Mouse (Mus musculus) stomach, postnatal 0 days (tissue): ENCODE data around the gene Plac1. TPM values are rescaled to one million over a fixed set of nuclear protein-coding genes. Genes with fewer than 3 reads are reported as not detected.

ENCODE experiments used
- ATAC-seq: fragments of 200-750 bp; cut with Nextera tagmentation; 2 replicates; pipeline ENCODE4 v1.8.0; 2017; ENCODE audit not compliant: low FRiP score, low TSS enrichment
- DNase-seq: peaks from one replicate; pipeline ENCODE4 v3.0.0-alpha.2; 2016; ENCODE audit warnings: low spot score
- H3K27ac ChIP-seq: fragments of 300-500 bp; sonication (generic); replicated peaks from 2 replicates; pipeline ENCODE4 v1.5.1; 2014; ENCODE audit warnings: mild to moderate bottlenecking, control low read depth
- H3K27me3 ChIP-seq: fragments of 300-500 bp; sonication (generic); 2 replicates; pipeline ENCODE4 v1.6.1; 2014; ENCODE audit warnings: low read length; ENCODE audit not compliant: control insufficient read depth, insufficient read depth
- H3K36me3 ChIP-seq: fragments of 300-500 bp; sonication (generic); 2 replicates; pipeline ENCODE4 v1.6.1; 2014; ENCODE audit warnings: low read length, mixed read lengths; ENCODE audit not compliant: control insufficient read depth, insufficient read depth
- H3K4me1 ChIP-seq: fragments of 300-500 bp; sonication (generic); replicated peaks from 2 replicates; pipeline ENCODE4 v1.6.1; 2014; ENCODE audit warnings: antibody characterized with exemption; ENCODE audit not compliant: control insufficient read depth, insufficient read depth
- H3K4me2 ChIP-seq: fragments of 300-500 bp; sonication (generic); replicated peaks from 2 replicates; pipeline ENCODE4 v1.6.1; 2014; ENCODE audit warnings: low read depth, mild to moderate bottlenecking, control low read depth, moderate library complexity
- H3K4me3 ChIP-seq: fragments of 300-500 bp; sonication (generic); 2 replicates; pipeline ENCODE4 v1.5.1; 2014; ENCODE audit warnings: low read depth, low read length, control low read depth
- H3K9ac ChIP-seq: fragments of 300-500 bp; sonication (generic); 2 replicates; pipeline ENCODE4 v1.6.1; 2014; ENCODE audit warnings: mild to moderate bottlenecking, low read length, control low read depth, mixed read lengths
- H3K9me3 ChIP-seq: fragments of 300-500 bp; sonication (generic); 2 replicates; pipeline ENCODE4 v1.6.1; 2016; ENCODE audit warnings: low read length; ENCODE audit not compliant: control insufficient read depth
- CTCF ChIP-seq: IDR thresholded peaks from 2 replicates; pipeline ENCODE4 v1.5.1; 2016; ENCODE audit warnings: antibody characterized with exemption, low read depth, mild to moderate bottlenecking, moderate library complexity
- EP300 ChIP-seq: optimal IDR thresholded peaks from 2 replicates; pipeline ENCODE3; 2016; ENCODE audit warnings: antibody characterized with exemption
- WGBS: fragments of 180-500 bp; shearing (Covaris S2); extraction: QIAGEN DNeasy Blood & Tissue Kit; methylation state at CpG from one replicate; pipeline ENCODE4 v1.1.7; 2014; 5-methylcytosine and 5-hydroxymethylcytosine counted together
- polyA plus RNA-seq: library from polyadenylated mRNA; unstranded; fragments of >200 nt; fragmentation: Nextera tagmentation; extraction: Ambion mirVana; gene quantifications from 2 replicates; pipeline ENCODE4 v1.2.1, GENCODE M21; 2015

Gene Plac1
- polyA plus RNA-seq, 1 experiment from 2014 or later = 1.2 TPM

GRCm38 (mm10) chrX:53137066-53137465 is 102.8 kb downstream of the Plac1 start:
- 75% methylated on average over 2 of the region's 2 CpGs for WGBS
- no peak overlapping the region for H3K4me3 ChIP-seq
- DNase-seq (no peak), ATAC-seq (no peak)
- no peak overlapping the region for H3K27ac ChIP-seq
- no peaks in the 10 kb centered on the region for H3K9me3 ChIP-seq
- H3K9ac ChIP-seq = no peak overlapping the region
- H3K27me3 ChIP-seq = no peaks in the 10 kb centered on the region
- TF ChIP-seq CTCF = no peak
- no peak for TF ChIP-seq EP300
- no peak overlapping the region for H3K4me2 ChIP-seq
- H3K36me3 ChIP-seq = no peaks in the 10 kb centered on the region
- no peaks in the 10 kb centered on the region for H3K4me1 ChIP-seq

DNA sequence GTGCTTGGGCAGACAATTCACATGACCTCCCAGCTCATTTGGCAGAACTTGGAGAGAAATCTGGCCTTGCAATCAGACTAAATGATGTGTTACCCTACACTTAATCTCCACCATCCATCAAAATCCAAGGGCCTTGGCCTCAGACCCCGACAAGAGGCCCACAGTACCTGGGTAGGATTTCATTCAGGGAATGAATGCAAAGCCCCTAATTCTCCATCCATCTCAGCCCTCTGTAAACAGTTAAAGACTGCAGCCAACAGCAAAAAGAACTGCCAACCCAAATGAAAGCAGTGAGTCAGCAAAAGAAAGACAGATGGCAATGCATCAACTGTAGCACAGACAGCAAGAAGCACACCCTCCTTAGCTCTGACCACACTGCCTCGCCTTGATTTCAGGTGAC is 110.4 kb downstream of the Plac1 start:
- no peak overlapping the region for H3K4me2 ChIP-seq
- H3K36me3 ChIP-seq = no peaks in the 10 kb centered on the region
- no peak for ATAC-seq
- H3K9me3 ChIP-seq = no peaks in the 10 kb centered on the region
- H3K4me1 ChIP-seq = no peaks in the 10 kb centered on the region
- DNase-seq = no peak
- WGBS = 38% methylated on average over 2 of the region's 2 CpGs
- H3K27me3 ChIP-seq = no peaks in the 10 kb centered on the region
- no peak overlapping the region for H3K27ac ChIP-seq
- no peak for TF ChIP-seq CTCF
- TF ChIP-seq EP300 = no peak
- no peak overlapping the region for H3K9ac ChIP-seq
- no peak overlapping the region for H3K4me3 ChIP-seq

GRCm38 (mm10) chrX:53126492-53127033 is 113.3 kb downstream of the Plac1 start:
- Histone ChIP-seq H3K4me1 (no peaks in the 10 kb centered on the region), H3K4me2 (no peak overlapping the region), H3K27me3 (no peaks in the 10 kb centered on the region), H3K27ac (no peak overlapping the region), H3K9me3 (no peaks in the 10 kb centered on the region), H3K36me3 (no peaks in the 10 kb centered on the region), H3K9ac (no peak overlapping the region), H3K4me3 (no peak overlapping the region)
- 54% methylated on average over 6 of the region's 6 CpGs for WGBS
- DNase-seq = no peak
- TF ChIP-seq CTCF (no peak), EP300 (no peak)
- ATAC-seq = no peak

DNA sequence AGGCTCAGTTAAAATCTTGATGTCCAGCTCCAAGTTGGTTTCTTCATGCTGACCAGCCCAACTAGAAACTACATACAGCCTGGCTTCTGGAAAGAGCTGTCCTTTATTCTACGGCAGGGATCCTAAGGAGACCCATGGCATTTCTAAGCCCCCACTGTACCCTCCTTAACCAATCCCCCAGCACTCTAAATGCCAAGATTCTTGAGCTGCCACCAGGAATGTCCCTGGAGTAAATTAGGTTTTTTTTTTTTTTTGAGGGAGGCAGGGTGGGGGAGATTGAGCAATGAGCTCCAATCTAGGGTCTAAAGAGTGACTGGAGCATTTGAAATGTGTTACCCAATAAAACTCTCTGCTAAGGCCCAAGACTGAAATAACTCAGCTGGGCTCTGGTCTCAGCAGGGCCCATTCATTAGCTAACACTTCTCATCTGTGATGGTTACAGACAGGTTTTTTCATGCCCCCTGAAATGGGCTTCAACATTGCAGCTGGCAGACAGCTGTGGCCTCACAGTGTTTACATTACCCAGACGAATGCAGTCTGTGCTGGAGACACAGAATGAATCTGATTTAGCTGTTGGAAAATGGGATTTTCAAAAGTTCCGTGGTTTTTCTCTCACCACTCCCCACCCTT is 114.0 kb downstream of the Plac1 start:
- WGBS = 24% methylated on average over 3 of the region's 3 CpGs
- no peak for TF ChIP-seq CTCF
- no peak for TF ChIP-seq EP300

DNA sequence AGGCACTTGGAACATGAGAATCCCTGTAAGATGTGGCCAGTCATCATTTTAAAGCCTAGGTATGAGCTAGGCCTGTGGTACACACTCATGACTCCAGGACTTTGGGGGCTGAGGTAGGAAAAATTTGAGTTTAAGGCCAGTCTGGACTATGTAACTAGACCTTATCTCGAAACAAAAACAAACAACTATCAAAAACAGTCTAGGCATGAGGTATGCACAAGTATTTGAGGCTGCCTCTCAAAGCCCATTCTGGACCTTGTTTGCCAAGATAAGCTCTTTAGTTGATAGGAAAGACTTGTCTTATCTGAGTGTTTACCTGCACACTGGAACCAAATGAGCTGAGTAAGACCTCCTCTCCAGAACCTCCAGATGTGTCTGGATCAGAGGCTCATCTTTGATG is 116.3 kb downstream of the Plac1 start:
- Histone ChIP-seq H3K36me3 (no peaks in the 10 kb centered on the region), H3K27me3 (no peaks in the 10 kb centered on the region), H3K4me1 (no peaks in the 10 kb centered on the region), H3K4me2 (no peak overlapping the region), H3K27ac (no peak overlapping the region), H3K4me3 (no peak overlapping the region), H3K9me3 (no peaks in the 10 kb centered on the region), H3K9ac (no peak overlapping the region)
- DNase-seq = no peak
- 32% methylated on average over 1 of the region's 1 CpGs for WGBS
- ATAC-seq = no peak
- TF ChIP-seq EP300 = no peak
- no peak for TF ChIP-seq CTCF

More for the DNA sequence above, 114.0 kb downstream of the Plac1 start:
- ATAC-seq (peak; percentile 40; the same call in 1 of the 2 replicates), DNase-seq (no peak)
- Histone ChIP-seq H3K9ac (no peak overlapping the region), H3K27ac (no peak overlapping the region), H3K4me1 (no peaks in the 10 kb centered on the region), H3K27me3 (no peaks in the 10 kb centered on the region), H3K36me3 (no peaks in the 10 kb centered on the region), H3K9me3 (no peaks in the 10 kb centered on the region), H3K4me2 (no peak overlapping the region), H3K4me3 (no peak overlapping the region)

- Histone ChIP-seq H3K9me3 (no peaks in the 10 kb centered on the region), H3K4me3 (no peak overlapping the region), H3K36me3 (no peaks in the 10 kb centered on the region), H3K27ac (peak overlapping the region; percentile 45; the same call in 1 of the 2 replicates), H3K4me2 (no peak overlapping the region), H3K4me1 (no peaks in the 10 kb centered on the region), H3K27me3 (no peaks in the 10 kb centered on the region), H3K9ac (no peak overlapping the region)
- 53% methylated on average over 6 of the region's 6 CpGs for WGBS
- TF ChIP-seq EP300 = no peak
- ATAC-seq (no peak), DNase-seq (no peak)
Measured at GRCm38 (mm10) chrX:53118631-53119030, 121.3 kb downstream of the Plac1 start.
